Mouse (Mus musculus): ENCODE results near the gene Stra8.
A peak's percentile ranks its signal among the peaks of the same experiment; 100 is the strongest.

- TF ChIP-seq POLR2A (IDR thresholded peaks at IDR 0.05; ENCODE audit: extremely low read depth, insufficient read depth, low read length) (no peak), CTCF (IDR thresholded peaks at IDR 0.05; ENCODE audit: extremely low read depth, insufficient read depth, low read length) (peak; percentile 29)
Observed at GRCm38 (mm10) chr6:34954926-34955861, 35.2 kb downstream of the Stra8 start.
